Mouse (Mus musculus) liver, embryonic 13.5 days (tissue): Measurements from ENCODE around the gene Pkd2. TPM values are rescaled to one million over a fixed set of nuclear protein-coding genes. Genes with fewer than 3 reads are reported as not detected.
A peak's percentile ranks its signal among the peaks of the same experiment; 100 is the strongest.

Source experiments
- ATAC-seq: fragments of 200-750 bp; cut with Nextera tagmentation; 2 replicates; pipeline ENCODE4 v1.8.0; 2017; ENCODE audit warnings: low read depth, mild to moderate bottlenecking, moderate number of reproducible peaks, moderate library complexity
- DNase-seq: peaks from one replicate; pipeline ENCODE4 v3.0.0; 2022
- H3K27ac ChIP-seq: fragments of 300-500 bp; sonication (generic); 2 replicates; pipeline ENCODE4 v1.5.1; 2015; ENCODE audit warnings: moderate library complexity, mild to moderate bottlenecking, inconsistent platforms
- H3K27me3 ChIP-seq: fragments of 300-500 bp; sonication (generic); 2 replicates; pipeline ENCODE4 v1.6.1; 2015; ENCODE audit warnings: mild to moderate bottlenecking, inconsistent platforms
- H3K36me3 ChIP-seq: fragments of 300-500 bp; sonication (generic); 2 replicates; pipeline ENCODE4 v1.6.1; 2015; ENCODE audit warnings: mild to moderate bottlenecking, inconsistent platforms
- H3K4me1 ChIP-seq: fragments of 300-500 bp; sonication (generic); replicated peaks from 2 replicates; pipeline ENCODE4 v1.6.1; 2015; ENCODE audit warnings: inconsistent platforms
- H3K4me2 ChIP-seq: fragments of 300-500 bp; sonication (generic); 2 replicates; pipeline ENCODE4 v1.6.1; 2015; ENCODE audit warnings: inconsistent platforms, mild to moderate bottlenecking, moderate library complexity
- H3K4me3 ChIP-seq: fragments of 300-500 bp; sonication (generic); replicated peaks from 2 replicates; pipeline ENCODE4 v1.5.1; 2015; ENCODE audit warnings: mild to moderate bottlenecking, inconsistent platforms
- H3K9ac ChIP-seq: fragments of 300-500 bp; sonication (generic); 2 replicates; pipeline ENCODE4 v1.6.1; 2015; ENCODE audit warnings: mild to moderate bottlenecking, inconsistent platforms
- H3K9me3 ChIP-seq: fragments of 300-500 bp; sonication (generic); replicated peaks from 2 replicates; pipeline ENCODE4 v1.6.1; 2016; ENCODE audit warnings: inconsistent platforms
- WGBS: fragments of 180-500 bp; shearing (Covaris S2); methylation state at CpG from one replicate; pipeline ENCODE4 v1.1.7; 2015; ENCODE audit not compliant: insufficient replicate concordance; 5-methylcytosine and 5-hydroxymethylcytosine counted together
- polyA plus RNA-seq: library from polyadenylated mRNA; unstranded; fragments of >200 nt; fragmentation: Nextera tagmentation; extraction: Ambion mirVana; gene quantifications from 2 replicates; pipeline ENCODE4 v1.2.1, GENCODE M21; 2015

Gene Pkd2
- polyA plus RNA-seq: 0.96 and 1.3 TPM in 2 replicates

- H3K9me3 ChIP-seq: no peaks in the 10 kb centered on the region
- WGBS: 9% methylated on average over 46 of the region's 46 CpGs
- DNase-seq (peak; percentile 11), ATAC-seq (peak; percentile 77)
- H3K27ac ChIP-seq: peak within 1 kb of the TSS; percentile 53; the same call in 1 of the 2 replicates
- peak within 1 kb of the TSS; percentile 63 for H3K9ac ChIP-seq
- H3K36me3 ChIP-seq: no peaks in the 10 kb centered on the region
- peaks cover 19% of the 10 kb centered on the region for H3K27me3 ChIP-seq
- no peaks in the 10 kb centered on the region for H3K4me1 ChIP-seq
- H3K4me3 ChIP-seq: peak within 1 kb of the TSS; percentile 62
- H3K4me2 ChIP-seq: peak within 1 kb of the TSS; percentile 70
Observed at GRCm38 (mm10) chr5:104458832-104459705, at the start of gene Pkd2. Gene Pkd2 (plus strand): TSS chr5:104459450.

- no peaks in the 10 kb centered on the region for H3K4me1 ChIP-seq
- H3K36me3 ChIP-seq: no peaks in the 10 kb centered on the region
- H3K4me2 ChIP-seq: no peak overlapping the region
- no peak for ATAC-seq
- 62% methylated on average over 2 of the region's 2 CpGs for WGBS
- no peaks in the 10 kb centered on the region for H3K9me3 ChIP-seq
- H3K27me3 ChIP-seq: no peaks in the 10 kb centered on the region
- H3K9ac ChIP-seq: no peak overlapping the region
- DNase-seq: no peak
- no peak overlapping the region for H3K4me3 ChIP-seq
- H3K27ac ChIP-seq: no peak overlapping the region
Observed at GRCm38 (mm10) chr5:104415999-104416398, 43.3 kb upstream of the Pkd2 start.

GRCm38 (mm10) chr5:104417028-104417427 is 42.2 kb upstream of the Pkd2 start:
- Histone ChIP-seq H3K36me3 (no peaks in the 10 kb centered on the region), H3K27me3 (no peaks in the 10 kb centered on the region), H3K9ac (no peak overlapping the region), H3K27ac (no peak overlapping the region), H3K4me3 (no peak overlapping the region), H3K4me1 (no peaks in the 10 kb centered on the region), H3K4me2 (no peak overlapping the region), H3K9me3 (no peaks in the 10 kb centered on the region)
- no peak for ATAC-seq
- 57% methylated on average over 3 of the region's 3 CpGs for WGBS
- DNase-seq: no peak

GRCm38 (mm10) chr5:104417721-104418120 is 41.5 kb upstream of the Pkd2 start:
- H3K4me2 ChIP-seq: no peak overlapping the region
- no peak overlapping the region for H3K27ac ChIP-seq
- H3K9ac ChIP-seq: no peak overlapping the region
- H3K27me3 ChIP-seq: no peaks in the 10 kb centered on the region
- ATAC-seq (no peak), DNase-seq (no peak)
- no peak overlapping the region for H3K4me3 ChIP-seq
- H3K4me1 ChIP-seq: no peaks in the 10 kb centered on the region
- no peaks in the 10 kb centered on the region for H3K36me3 ChIP-seq
- 67% methylated on average over 1 of the region's 1 CpGs for WGBS
- no peaks in the 10 kb centered on the region for H3K9me3 ChIP-seq

GRCm38 (mm10) chr5:104422039-104422438 is 37.2 kb upstream of the Pkd2 start:
- H3K4me3 ChIP-seq: no peak overlapping the region
- no peaks in the 10 kb centered on the region for H3K36me3 ChIP-seq
- DNase-seq: no peak
- H3K4me2 ChIP-seq: no peak overlapping the region
- H3K9ac ChIP-seq: no peak overlapping the region
- no peaks in the 10 kb centered on the region for H3K9me3 ChIP-seq
- 39% methylated on average over 2 of the region's 2 CpGs for WGBS
- no peak overlapping the region for H3K27ac ChIP-seq
- H3K4me1 ChIP-seq: no peaks in the 10 kb centered on the region
- no peak for ATAC-seq
- H3K27me3 ChIP-seq: no peaks in the 10 kb centered on the region

- no peak for ATAC-seq
- 77% methylated on average over 3 of the region's 3 CpGs for WGBS
- H3K36me3 ChIP-seq: no peaks in the 10 kb centered on the region
- no peaks in the 10 kb centered on the region for H3K4me1 ChIP-seq
- no peaks in the 10 kb centered on the region for H3K27me3 ChIP-seq
- H3K27ac ChIP-seq: no peak overlapping the region
- no peak overlapping the region for H3K4me3 ChIP-seq
- no peaks in the 10 kb centered on the region for H3K9me3 ChIP-seq
- H3K9ac ChIP-seq: no peak overlapping the region
- DNase-seq: no peak
- H3K4me2 ChIP-seq: no peak overlapping the region
Observed at GRCm38 (mm10) chr5:104423861-104424260, 35.4 kb upstream of the Pkd2 start.

GRCm38 (mm10) chr5:104425949-104426348 is 33.3 kb upstream of the Pkd2 start:
- H3K9ac ChIP-seq: no peak overlapping the region
- no peaks in the 10 kb centered on the region for H3K4me1 ChIP-seq
- WGBS: 20% methylated on average over 8 of the region's 8 CpGs
- H3K27me3 ChIP-seq: no peaks in the 10 kb centered on the region
- no peak overlapping the region for H3K4me2 ChIP-seq
- no peaks in the 10 kb centered on the region for H3K9me3 ChIP-seq
- no peak overlapping the region for H3K27ac ChIP-seq
- DNase-seq (no peak), ATAC-seq (no peak)
- no peaks in the 10 kb centered on the region for H3K36me3 ChIP-seq
- no peak overlapping the region for H3K4me3 ChIP-seq

- H3K36me3 ChIP-seq: no peaks in the 10 kb centered on the region
- no peak overlapping the region for H3K9ac ChIP-seq
- 28% methylated on average over 12 of the region's 12 CpGs for WGBS
- H3K4me3 ChIP-seq: no peak overlapping the region
- H3K4me1 ChIP-seq: no peaks in the 10 kb centered on the region
- ATAC-seq (no peak), DNase-seq (no peak)
- no peak overlapping the region for H3K27ac ChIP-seq
- peaks cover 5% of the 10 kb centered on the region; the same call in 1 of the 2 replicates for H3K27me3 ChIP-seq
- no peaks in the 10 kb centered on the region for H3K9me3 ChIP-seq
- no peak overlapping the region for H3K4me2 ChIP-seq
Observed at GRCm38 (mm10) chr5:104432886-104433285, 26.4 kb upstream of the Pkd2 start.

- WGBS: 28% methylated on average over 6 of the region's 6 CpGs
Observed at GRCm38 (mm10) chr5:104433968-104434565, 25.2 kb upstream of the Pkd2 start.

GRCm38 (mm10) chr5:104434835-104435301 is 24.4 kb upstream of the Pkd2 start, which contains the start of gene Spp1:
Gene Spp1 (plus strand): TSS chr5:104435118.
- Histone ChIP-seq H3K9me3 (no peaks in the 10 kb centered on the region), H3K27ac (no peak within 1 kb of the TSS), H3K4me1 (no peaks in the 10 kb centered on the region), H3K9ac (no peak within 1 kb of the TSS), H3K4me2 (no peak within 1 kb of the TSS), H3K36me3 (no peaks in the 10 kb centered on the region), H3K27me3 (peaks cover 5% of the 10 kb centered on the region; the same call in 1 of the 2 replicates), H3K4me3 (no peak within 1 kb of the TSS)
- DNase-seq: no peak
- ATAC-seq: no peak
- WGBS: 21% methylated on average over 7 of the region's 7 CpGs

More at GRCm38 (mm10) chr5:104433968-104434565, 25.2 kb upstream of the Pkd2 start:
- Histone ChIP-seq H3K27me3 (peaks cover 5% of the 10 kb centered on the region; the same call in 1 of the 2 replicates), H3K4me3 (no peak overlapping the region), H3K9me3 (no peaks in the 10 kb centered on the region), H3K36me3 (no peaks in the 10 kb centered on the region), H3K4me2 (no peak overlapping the region), H3K4me1 (no peaks in the 10 kb centered on the region), H3K9ac (no peak overlapping the region), H3K27ac (no peak overlapping the region)
- DNase-seq (no peak), ATAC-seq (no peak)

GRCm38 (mm10) chr5:104436406-104437076 is 22.7 kb upstream of the Pkd2 start:
- H3K36me3 ChIP-seq: no peaks in the 10 kb centered on the region
- H3K27ac ChIP-seq: no peak overlapping the region
- H3K9ac ChIP-seq: no peak overlapping the region
- H3K4me1 ChIP-seq: no peaks in the 10 kb centered on the region
- H3K27me3 ChIP-seq: peaks cover 5% of the 10 kb centered on the region; the same call in 1 of the 2 replicates
- WGBS: 58% methylated on average over 7 of the region's 7 CpGs
- no peak overlapping the region for H3K4me2 ChIP-seq
- no peaks in the 10 kb centered on the region for H3K9me3 ChIP-seq
- H3K4me3 ChIP-seq: no peak overlapping the region
- ATAC-seq (no peak), DNase-seq (no peak)
